Mouse (Mus musculus) spleen, adult 2 months (tissue): Measurements from ENCODE around the gene Hist1h3d.

Experiments
- CTCF ChIP-seq: fragments of 200-500 bp; IDR thresholded peaks from 2 replicates; pipeline ENCODE4 v1.5.1; 2011; ENCODE audit warnings: mild to moderate bottlenecking, inconsistent platforms; ENCODE audit not compliant: insufficient read depth, insufficient read length, insufficient replicate concordance; ENCODE audit errors: extremely low read depth
- POLR2A ChIP-seq: fragments of 200-500 bp; IDR thresholded peaks from 2 replicates; pipeline ENCODE4 v1.6.1; 2011; ENCODE audit warnings: low read depth, low read length, inconsistent platforms

DNA sequence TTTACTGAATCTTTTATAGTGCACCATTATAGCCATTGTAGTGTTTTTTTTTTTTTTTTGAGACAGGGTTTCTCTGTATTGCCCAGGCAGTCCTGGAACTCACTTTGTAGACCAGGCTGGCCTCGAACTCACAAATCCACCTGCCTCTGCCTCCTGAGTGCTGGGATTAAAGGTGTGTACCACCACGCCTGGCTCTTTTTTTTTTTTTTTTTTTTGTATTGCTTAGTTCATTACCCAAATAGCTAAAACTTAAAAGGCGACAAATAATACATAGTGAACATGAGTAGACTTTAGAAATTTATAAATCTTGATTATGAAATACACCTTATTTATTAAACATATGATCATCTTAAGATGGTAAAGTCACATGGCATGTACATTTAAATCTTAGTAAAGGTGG lies 34.1 kb upstream of the Hist1h3d start:
- TF ChIP-seq CTCF: no peak
- no peak for TF ChIP-seq POLR2A
